Mouse (Mus musculus) forebrain, embryonic 13.5 days (tissue): ENCODE data around the gene Rspry1. TPM values are rescaled to one million over a fixed set of nuclear protein-coding genes. Genes with fewer than 3 reads are reported as not detected.

Experiments used
- ATAC-seq: fragments of 200-750 bp; cut with Nextera tagmentation; 2 replicates; pipeline ENCODE4 v1.8.0; 2017
- H3K27ac ChIP-seq: fragments of 300-500 bp; sonication (generic); 2 replicates; pipeline ENCODE4 v1.5.1; 2015; ENCODE audit warnings: inconsistent platforms, mild to moderate bottlenecking, moderate library complexity
- H3K27me3 ChIP-seq: fragments of 300-500 bp; sonication (generic); 2 replicates; pipeline ENCODE4 v1.6.1; 2015; ENCODE audit warnings: mild to moderate bottlenecking, inconsistent platforms
- H3K36me3 ChIP-seq: fragments of 300-500 bp; sonication (generic); 2 replicates; pipeline ENCODE4 v1.6.1; 2015; ENCODE audit warnings: mild to moderate bottlenecking, inconsistent platforms; ENCODE audit not compliant: poor library complexity, severe bottlenecking
- H3K4me1 ChIP-seq: fragments of 300-500 bp; sonication (generic); 2 replicates; pipeline ENCODE4 v1.6.1; 2015; ENCODE audit warnings: inconsistent platforms
- H3K4me2 ChIP-seq: fragments of 300-500 bp; sonication (generic); 2 replicates; pipeline ENCODE4 v1.6.1; 2015; ENCODE audit warnings: inconsistent platforms, mild to moderate bottlenecking, moderate library complexity
- H3K4me3 ChIP-seq: fragments of 300-500 bp; sonication (generic); 2 replicates; pipeline ENCODE4 v1.5.1; 2015; ENCODE audit warnings: mild to moderate bottlenecking, inconsistent platforms
- H3K9ac ChIP-seq: fragments of 300-500 bp; sonication (generic); 2 replicates; pipeline ENCODE4 v1.6.1; 2015; ENCODE audit warnings: mild to moderate bottlenecking, inconsistent platforms
- H3K9me3 ChIP-seq: fragments of 300-500 bp; sonication (generic); replicated peaks from 2 replicates; pipeline ENCODE4 v1.6.1; 2016; ENCODE audit warnings: inconsistent platforms
- WGBS: fragments of 180-500 bp; shearing (Covaris S2); methylation state at CpG from one replicate; pipeline ENCODE4 v1.1.7; 2015; 5-methylcytosine and 5-hydroxymethylcytosine counted together
- polyA plus RNA-seq: library from polyadenylated mRNA; unstranded; fragments of >200 nt; fragmentation: Nextera tagmentation; extraction: Ambion mirVana; gene quantifications from 2 replicates; pipeline ENCODE4 v1.2.1, GENCODE M21; 2015

The Rspry1 gene
- polyA plus RNA-seq, 1 experiment from 2014 or later, result 48.1 TPM

DNA sequence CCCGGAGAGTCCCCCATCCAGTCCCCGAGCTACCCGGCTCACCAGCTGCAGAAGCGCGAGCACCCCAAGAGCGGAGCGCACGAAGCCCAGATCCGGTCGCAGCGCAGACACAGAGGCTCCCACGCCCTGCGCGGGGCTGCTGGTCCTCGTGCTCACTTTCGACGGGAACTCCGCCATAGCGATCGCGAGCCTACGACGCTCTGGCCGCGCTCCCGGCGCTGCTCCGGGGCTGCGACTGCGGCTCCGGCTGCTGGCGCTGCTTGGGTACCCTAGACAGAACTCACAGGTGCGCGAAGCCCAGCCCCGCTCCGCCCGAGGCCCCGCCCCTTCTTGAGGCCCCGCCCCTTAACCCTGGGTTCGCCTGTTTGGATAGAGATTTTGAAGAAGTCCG lies 94.3 kb downstream of the Rspry1 start, which contains the start of gene Pllp:
Gene Pllp (minus strand): TSS at position 285 of the 391 bp plus-strand sequence.
- H3K4me3 ChIP-seq, result peak within 1 kb of the TSS; percentile 44
- H3K4me1 ChIP-seq, result peaks cover 18% of the 10 kb centered on the region
- no peaks in the 10 kb centered on the region for H3K9me3 ChIP-seq
- H3K36me3 ChIP-seq, result no peaks in the 10 kb centered on the region
- H3K9ac ChIP-seq, result peak within 1 kb of the TSS; percentile 54
- peak; percentile 46; the same call in 1 of the 2 replicates for ATAC-seq
- WGBS, result 2% methylated on average over 41 of the region's 41 CpGs
- H3K27ac ChIP-seq, result no peak within 1 kb of the TSS
- H3K27me3 ChIP-seq, result peaks cover 56% of the 10 kb centered on the region
- H3K4me2 ChIP-seq, result peak within 1 kb of the TSS; percentile 76

- no peaks in the 10 kb centered on the region for H3K36me3 ChIP-seq
- H3K27ac ChIP-seq, result no peak overlapping the region
- ATAC-seq, result no peak
- H3K9me3 ChIP-seq, result no peaks in the 10 kb centered on the region
- H3K4me3 ChIP-seq, result peak overlapping the region; percentile 44; the same call in 1 of the 2 replicates
- H3K4me1 ChIP-seq, result peaks cover 18% of the 10 kb centered on the region
- H3K27me3 ChIP-seq, result peaks cover 56% of the 10 kb centered on the region
- WGBS, result 58% methylated on average over 3 of the region's 3 CpGs
- no peak overlapping the region for H3K9ac ChIP-seq
- peak overlapping the region; percentile 76; the same call in 1 of the 2 replicates for H3K4me2 ChIP-seq
Observed at GRCm38 (mm10) chr8:94696566-94696965, 94.8 kb downstream of the Rspry1 start.

DNA sequence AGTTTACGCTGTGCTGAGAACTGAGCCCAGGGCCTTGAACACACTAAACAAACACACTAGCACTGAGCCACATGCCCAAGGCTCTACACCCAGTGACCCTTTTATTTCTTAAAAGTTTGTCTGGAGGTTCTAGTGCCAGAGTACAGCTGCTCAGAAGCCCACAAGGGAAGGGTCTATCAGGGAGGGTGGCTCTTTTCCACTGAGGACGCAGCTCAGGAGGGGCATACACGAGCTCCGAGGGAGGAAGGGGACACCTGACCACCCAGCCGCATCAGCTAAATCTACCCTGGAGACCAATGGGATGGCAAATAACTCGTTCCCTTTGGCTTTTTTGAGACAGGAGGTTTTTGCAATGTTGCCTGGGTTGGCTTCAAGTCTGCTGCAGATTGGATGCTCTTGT lies 96.2 kb downstream of the Rspry1 start:
- WGBS, result 78% methylated on average over 6 of the region's 6 CpGs

GRCm38 (mm10) chr8:94699366-94699765 lies 97.6 kb downstream of the Rspry1 start:
- WGBS, result 56% methylated on average over 16 of the region's 16 CpGs
- Histone ChIP-seq H3K27me3 (peaks cover 36% of the 10 kb centered on the region), H3K4me3 (no peak overlapping the region), H3K27ac (no peak overlapping the region), H3K9ac (no peak overlapping the region), H3K9me3 (no peaks in the 10 kb centered on the region), H3K36me3 (no peaks in the 10 kb centered on the region), H3K4me1 (peaks cover 18% of the 10 kb centered on the region), H3K4me2 (no peak overlapping the region)
- ATAC-seq, result no peak

More for the DNA sequence above, 96.2 kb downstream of the Rspry1 start:
- H3K4me3 ChIP-seq, result no peak overlapping the region
- H3K36me3 ChIP-seq, result no peaks in the 10 kb centered on the region
- peaks cover 18% of the 10 kb centered on the region for H3K4me1 ChIP-seq
- peaks cover 50% of the 10 kb centered on the region for H3K27me3 ChIP-seq
- no peak overlapping the region for H3K27ac ChIP-seq
- H3K9ac ChIP-seq, result no peak overlapping the region
- H3K4me2 ChIP-seq, result no peak overlapping the region
- no peak for ATAC-seq
- H3K9me3 ChIP-seq, result no peaks in the 10 kb centered on the region

GRCm38 (mm10) chr8:94700421-94700935 lies 98.7 kb downstream of the Rspry1 start:
- Histone ChIP-seq H3K9ac (no peak overlapping the region), H3K36me3 (no peaks in the 10 kb centered on the region), H3K9me3 (no peaks in the 10 kb centered on the region), H3K4me2 (no peak overlapping the region), H3K27ac (no peak overlapping the region), H3K4me1 (peaks cover 10% of the 10 kb centered on the region), H3K27me3 (peaks cover 25% of the 10 kb centered on the region), H3K4me3 (no peak overlapping the region)
- 91% methylated on average over 4 of the region's 4 CpGs for WGBS
- ATAC-seq, result no peak

GRCm38 (mm10) chr8:94702156-94702555 lies 100.4 kb downstream of the Rspry1 start:
- no peaks in the 10 kb centered on the region for H3K36me3 ChIP-seq
- 71% methylated on average over 3 of the region's 3 CpGs for WGBS
- H3K27ac ChIP-seq, result no peak overlapping the region
- H3K27me3 ChIP-seq, result peaks cover 8% of the 10 kb centered on the region
- no peaks in the 10 kb centered on the region for H3K4me1 ChIP-seq
- no peak overlapping the region for H3K9ac ChIP-seq
- no peak for ATAC-seq
- no peaks in the 10 kb centered on the region for H3K9me3 ChIP-seq
- peak overlapping the region; percentile 59; the same call in 1 of the 2 replicates for H3K4me2 ChIP-seq
- H3K4me3 ChIP-seq, result no peak overlapping the region

DNA sequence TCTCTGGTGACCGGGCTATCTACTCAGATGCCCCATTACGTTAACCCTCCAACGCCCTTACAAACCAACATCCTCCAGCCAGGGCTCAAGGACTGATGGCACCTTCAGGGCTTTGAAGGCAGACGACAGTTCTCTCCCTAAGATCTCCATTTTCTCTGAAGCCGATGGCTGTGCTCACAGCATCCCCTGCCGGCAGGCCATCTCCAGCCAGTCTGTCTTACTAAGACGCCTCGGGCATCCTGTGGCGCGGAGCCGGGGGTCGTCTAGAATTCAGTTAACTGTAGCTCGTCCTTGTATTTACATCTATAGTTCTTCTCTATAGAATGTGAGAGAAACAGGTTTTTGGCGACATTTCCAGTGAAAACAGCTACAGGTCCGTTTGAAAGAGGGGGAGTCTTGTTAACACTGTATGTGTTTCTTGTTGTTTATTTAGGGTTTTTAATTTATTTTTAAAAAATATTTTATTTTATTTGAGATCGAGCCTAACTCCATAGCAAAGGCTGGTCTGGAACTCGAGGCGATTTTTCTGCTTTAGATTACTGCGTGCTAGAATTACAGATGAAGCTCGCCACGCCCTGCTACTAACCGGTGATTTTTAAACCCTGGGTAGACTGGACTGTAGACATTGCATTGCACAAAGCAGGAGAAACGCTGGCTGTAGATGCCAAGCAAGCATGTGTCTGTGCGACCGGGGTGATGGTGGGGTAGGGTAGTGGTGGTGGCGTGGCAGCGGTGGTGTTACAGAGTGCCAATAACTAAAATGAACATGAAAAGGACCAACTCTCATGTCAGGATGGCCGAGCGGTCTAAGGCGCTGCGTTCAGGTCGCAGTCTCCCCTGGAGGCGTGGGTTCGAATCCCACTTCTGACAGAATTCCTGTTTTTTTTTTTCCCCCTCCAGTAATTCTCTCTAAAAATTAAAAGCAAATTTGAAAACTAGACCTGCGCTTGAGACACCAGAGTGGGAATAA lies 101.4 kb downstream of the Rspry1 start:
- ATAC-seq, result peak; percentile 75
- under 1% methylated on average over 35 of the region's 35 CpGs for WGBS
- H3K4me2 ChIP-seq, result peak overlapping the region; percentile 59
- peaks cover under 1% of the 10 kb centered on the region for H3K27me3 ChIP-seq
- no peaks in the 10 kb centered on the region for H3K9me3 ChIP-seq
- peak overlapping the region; percentile 25; the same call in 1 of the 2 replicates for H3K27ac ChIP-seq
- H3K36me3 ChIP-seq, result no peaks in the 10 kb centered on the region
- H3K4me1 ChIP-seq, result no peaks in the 10 kb centered on the region
- H3K4me3 ChIP-seq, result peak overlapping the region; percentile 48
- peak overlapping the region; percentile 55 for H3K9ac ChIP-seq

- WGBS, result under 1% methylated on average over 35 of the region's 35 CpGs
- peak overlapping the region; percentile 52 for H3K4me3 ChIP-seq
- H3K4me2 ChIP-seq, result peak overlapping the region; percentile 70
- peak; percentile 92 for ATAC-seq
- H3K9me3 ChIP-seq, result no peaks in the 10 kb centered on the region
- peak overlapping the region; percentile 69 for H3K27ac ChIP-seq
- H3K27me3 ChIP-seq, result no peaks in the 10 kb centered on the region
- H3K4me1 ChIP-seq, result no peaks in the 10 kb centered on the region
- peak overlapping the region; percentile 71 for H3K9ac ChIP-seq
- no peaks in the 10 kb centered on the region for H3K36me3 ChIP-seq
Observed at GRCm38 (mm10) chr8:94703972-94704668, 102.4 kb downstream of the Rspry1 start.

GRCm38 (mm10) chr8:94704669-94704984 lies 102.9 kb downstream of the Rspry1 start:
- Histone ChIP-seq H3K4me2 (peak overlapping the region; percentile 70), H3K9ac (peak overlapping the region; percentile 71), H3K36me3 (no peaks in the 10 kb centered on the region), H3K27me3 (no peaks in the 10 kb centered on the region), H3K9me3 (no peaks in the 10 kb centered on the region), H3K4me1 (no peaks in the 10 kb centered on the region), H3K27ac (peak overlapping the region; percentile 69), H3K4me3 (peak overlapping the region; percentile 52)
- no peak for ATAC-seq
- 13% methylated on average over 9 of the region's 9 CpGs for WGBS

DNA sequence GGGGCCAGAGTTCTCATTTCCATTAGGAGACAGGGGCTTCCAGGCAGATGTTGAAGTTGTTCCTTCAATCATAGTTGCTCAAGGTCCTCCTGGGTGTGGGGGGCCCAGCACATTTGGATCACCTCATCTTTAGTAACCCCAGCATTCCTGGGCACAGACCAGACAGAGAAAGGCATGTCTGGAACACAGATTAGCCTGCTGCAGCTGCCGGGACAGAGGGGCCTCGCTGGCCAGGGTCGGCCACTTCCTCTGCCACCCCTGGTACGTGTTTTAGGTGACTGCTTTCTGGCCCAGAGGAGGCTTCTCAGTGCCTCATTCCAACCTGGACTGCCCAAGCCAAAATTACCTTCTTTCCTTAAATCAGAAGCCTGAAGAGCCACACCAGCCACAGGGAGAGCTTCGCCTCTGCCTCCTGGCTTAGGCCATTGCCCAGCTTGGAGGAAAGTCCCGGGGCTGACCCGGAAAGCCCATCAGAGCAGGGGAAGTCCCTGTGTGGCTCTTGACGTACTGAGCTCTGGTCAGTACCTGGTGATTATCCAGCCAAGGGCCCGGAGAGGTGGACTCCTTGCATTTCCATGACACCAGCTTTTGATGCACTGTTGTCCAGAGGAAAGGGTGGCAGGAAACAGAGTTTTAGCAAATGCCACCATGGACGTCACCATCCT lies 104.0 kb downstream of the Rspry1 start:
- Histone ChIP-seq H3K27ac (no peak overlapping the region), H3K27me3 (no peaks in the 10 kb centered on the region), H3K4me1 (no peaks in the 10 kb centered on the region), H3K36me3 (no peaks in the 10 kb centered on the region), H3K9ac (no peak overlapping the region), H3K4me2 (no peak overlapping the region), H3K9me3 (no peaks in the 10 kb centered on the region), H3K4me3 (no peak overlapping the region)
- 86% methylated on average over 10 of the region's 10 CpGs for WGBS
- ATAC-seq, result no peak

DNA sequence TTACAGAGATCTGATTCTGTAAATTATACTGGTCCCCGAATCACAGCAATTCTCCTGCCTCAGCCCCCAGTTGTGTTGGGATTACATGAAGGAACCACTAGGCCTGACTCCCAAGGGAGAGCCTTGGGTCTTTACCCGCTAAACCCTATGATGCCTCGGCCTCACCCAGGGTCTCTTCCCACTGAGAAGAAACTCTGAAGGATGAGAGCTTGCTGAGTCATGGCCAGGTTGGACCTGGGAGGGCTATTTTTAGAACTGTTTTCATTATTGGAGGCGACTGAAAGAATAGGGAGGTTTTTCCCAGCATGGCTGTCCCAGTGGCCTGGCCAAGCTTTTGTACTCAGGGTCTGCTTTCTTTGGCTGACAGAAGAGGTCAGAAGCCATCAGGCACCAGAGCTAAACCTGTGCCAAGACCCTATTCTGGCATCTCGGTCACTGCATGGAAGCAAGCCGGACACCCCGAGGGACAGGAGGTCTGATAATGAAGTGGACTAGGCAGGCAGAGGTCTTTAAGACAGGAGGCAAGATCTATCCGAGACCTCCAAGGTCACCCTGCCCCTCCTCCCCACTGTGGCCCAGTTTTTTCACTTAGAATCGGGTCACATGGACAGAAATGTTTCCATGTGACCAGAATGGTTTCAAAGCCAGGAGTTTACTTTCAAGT lies 105.1 kb downstream of the Rspry1 start:
- Histone ChIP-seq H3K27me3 (no peaks in the 10 kb centered on the region), H3K27ac (no peak overlapping the region), H3K4me2 (no peak overlapping the region), H3K4me1 (no peaks in the 10 kb centered on the region), H3K36me3 (no peaks in the 10 kb centered on the region), H3K9me3 (no peaks in the 10 kb centered on the region), H3K9ac (no peak overlapping the region), H3K4me3 (no peak overlapping the region)
- 81% methylated on average over 9 of the region's 9 CpGs for WGBS
- ATAC-seq, result no peak
